Mouse (Mus musculus): ENCODE data around the gene Prkaa1. TPM values are rescaled to one million over a fixed set of nuclear protein-coding genes. Genes with fewer than 3 reads are reported as not detected.
"Not testable (repeated sequence)": the region's sequence is repeated elsewhere in the genome, so short reads cannot be mapped to it uniquely, and the experiment has no call there.

The Prkaa1 gene
- polyA plus RNA-seq, 1 experiment from 2014 or later: 14.1 TPM

DNA sequence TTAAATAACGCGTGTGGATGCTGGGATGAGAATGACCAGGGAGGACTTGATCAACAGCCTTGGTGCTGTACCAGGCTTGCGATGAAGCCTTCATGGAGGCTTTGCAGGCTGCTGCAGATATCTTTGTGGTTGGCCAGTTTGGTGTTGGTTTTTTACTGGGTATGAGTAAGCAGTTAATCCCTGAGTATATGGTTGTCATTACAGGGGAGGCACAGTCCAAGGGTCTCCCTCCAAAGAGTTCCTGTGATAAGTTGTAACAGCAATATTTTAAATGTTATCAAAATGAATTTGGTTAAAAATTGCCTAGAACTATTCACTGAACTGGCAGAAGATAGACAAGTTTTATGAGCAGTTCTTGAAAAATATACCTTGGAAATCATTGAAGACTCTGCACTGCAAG is 65.5 kb downstream of the Prkaa1 start:
- H3K4me3 ChIP-seq: no peak overlapping the region
- no peak overlapping the region for H3K4me2 ChIP-seq
- H3K9me3 ChIP-seq (replicated peaks): no peaks in the 10 kb centered on the region
- peaks cover 4% of the 10 kb centered on the region; the same call in 1 of the 2 replicates for H3K4me1 ChIP-seq (replicated peaks)
- no peak for ATAC-seq (replicated peaks; ENCODE audit: insufficient number of reproducible peaks, insufficient read depth, low FRiP score, low read depth)
- H3K27me3 ChIP-seq: no peaks in the 10 kb centered on the region
- H3K36me3 ChIP-seq: 0 out of 2 replicates have a peak, but pooled peaks cover 7% of the 10 kb centered on the region
- H3K9ac ChIP-seq: no peak overlapping the region
- 98% methylated on average over 3 of the region's 3 CpGs for WGBS
- H3K27ac ChIP-seq: no peak overlapping the region

DNA sequence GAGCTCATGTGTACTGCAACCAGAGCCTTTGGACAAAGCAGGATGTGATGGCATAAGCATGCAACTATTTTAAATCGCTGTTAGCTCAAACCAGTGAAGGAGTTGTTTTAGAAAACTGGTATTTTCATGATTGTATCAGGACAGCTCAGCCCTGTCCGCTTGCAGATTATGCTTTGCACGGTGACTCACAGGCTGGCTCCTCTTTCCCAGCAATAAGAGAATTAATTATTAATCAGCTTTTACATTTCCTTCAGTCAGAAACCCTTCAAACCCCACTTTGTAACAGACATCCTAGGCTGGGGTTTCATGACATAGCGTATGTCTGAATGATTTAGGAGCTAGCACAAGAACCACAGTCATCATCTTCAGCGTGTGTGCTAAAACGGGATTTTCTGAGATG is 76.8 kb downstream of the Prkaa1 start:
- Histone ChIP-seq H3K36me3 (no peaks in the 10 kb centered on the region; the same call in 1 of the 2 replicates), H3K4me1 (replicated peaks) (no peaks in the 10 kb centered on the region), H3K4me2 (no peak overlapping the region), H3K9ac (no peak overlapping the region), H3K4me3 (no peak overlapping the region), H3K9me3 (replicated peaks) (no peaks in the 10 kb centered on the region), H3K27ac (no peak overlapping the region), H3K27me3 (no peaks in the 10 kb centered on the region)
- 88% methylated on average over 6 of the region's 6 CpGs for WGBS
- no peak for ATAC-seq (replicated peaks; ENCODE audit: insufficient number of reproducible peaks, insufficient read depth, low FRiP score, low read depth)

DNA sequence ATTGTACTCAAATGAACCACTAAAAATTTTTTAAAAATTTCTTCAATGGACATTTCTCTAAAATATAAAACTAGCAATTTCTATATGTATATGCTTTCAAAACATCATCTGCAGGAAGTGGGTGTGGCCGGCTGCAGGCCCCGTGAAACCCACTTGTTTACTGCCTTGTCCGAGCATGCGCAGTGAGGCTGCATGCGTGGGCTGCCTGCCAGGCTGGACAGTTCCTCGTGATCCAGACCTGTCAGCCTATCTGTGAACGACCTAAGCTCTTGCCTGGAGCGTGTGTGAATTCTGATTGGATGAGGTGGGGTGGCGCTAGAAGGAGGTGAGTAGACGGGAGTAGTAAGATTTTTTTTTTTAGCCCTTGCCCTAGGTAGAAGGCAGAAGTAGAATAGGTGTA is 87.1 kb downstream of the Prkaa1 start:
- not testable (repeated sequence) for ATAC-seq (replicated peaks; ENCODE audit: insufficient number of reproducible peaks, insufficient read depth, low FRiP score, low read depth)
- 70% methylated on average over 10 of the region's 10 CpGs for WGBS

More for the DNA sequence above, 87.1 kb downstream of the Prkaa1 start:
- not testable (repeated sequence) for H3K36me3 ChIP-seq; H3K9ac ChIP-seq; H3K4me1 ChIP-seq (replicated peaks); H3K27ac ChIP-seq; H3K4me2 ChIP-seq; H3K9me3 ChIP-seq (replicated peaks); H3K4me3 ChIP-seq; H3K27me3 ChIP-seq

Other genes starting within 250 kb of the Prkaa1 start
- gene Mroh2b, start 245.1 kb upstream of the Prkaa1 start, polyA plus RNA-seq (2015; fragmentation: Nextera tagmentation; extraction: Ambion mirVana): not detected in 2 replicates
- gene C7, start 80.1 kb upstream of the Prkaa1 start, polyA plus RNA-seq (2015; fragmentation: Nextera tagmentation; extraction: Ambion mirVana): 0.09 and 0.10 TPM in 2 replicates
- 1.7 and 2.4 TPM in 2 replicates for gene Card6, start 35.3 kb upstream of the Prkaa1 start, polyA plus RNA-seq (2015; fragmentation: Nextera tagmentation; extraction: Ambion mirVana)
- 246 and 397 TPM in 2 replicates for gene Rpl37, start 27.2 kb upstream of the Prkaa1 start, polyA plus RNA-seq (2015; fragmentation: Nextera tagmentation; extraction: Ambion mirVana)
- 31.8 and 33.7 TPM in 2 replicates for gene Ttc33, start 41.7 kb downstream of the Prkaa1 start, polyA plus RNA-seq (2015; fragmentation: Nextera tagmentation; extraction: Ambion mirVana)
- gene Ptger4, start 100.3 kb downstream of the Prkaa1 start, polyA plus RNA-seq (2015; fragmentation: Nextera tagmentation; extraction: Ambion mirVana): 4.2 and 4.7 TPM in 2 replicates